Mouse (Mus musculus): ENCODE data around the gene Elovl2. TPM values are rescaled to one million over a fixed set of nuclear protein-coding genes. Genes with fewer than 3 reads are reported as not detected.
"Not testable (repeated sequence)": the region's sequence is repeated elsewhere in the genome, so short reads cannot be mapped to it uniquely, and the experiment has no call there.

Elovl2 gene
- polyA plus RNA-seq, 1 experiment, result 12.6 TPM

GRCm38 (mm10) chr13:41215669-41216068 lies 4.5 kb downstream of the Elovl2 start:
- Histone ChIP-seq H3K27ac (ENCODE audit: insufficient read depth, low read length) (no peak overlapping the region), H3K4me1 (ENCODE audit: control insufficient read depth, insufficient read depth, low read length) (no peaks in the 10 kb centered on the region; the same call in 1 of the 2 replicates), H3K4me3 (ENCODE audit: insufficient read depth, low read length) (no peak overlapping the region)
- TF ChIP-seq POLR2A (IDR thresholded peaks at IDR 0.05; ENCODE audit: extremely low read depth, insufficient read depth, low read length), result no peak
- no peak for TF ChIP-seq CTCF (IDR thresholded peaks at IDR 0.05; ENCODE audit: extremely low read depth, insufficient read depth, low read length)

- H3K4me1 ChIP-seq (ENCODE audit: control insufficient read depth, insufficient read depth, low read length), result no peaks in the 10 kb centered on the region
- TF ChIP-seq CTCF (IDR thresholded peaks at IDR 0.05; ENCODE audit: extremely low read depth, insufficient read depth, low read length), result no peak
- no peak for TF ChIP-seq POLR2A (IDR thresholded peaks at IDR 0.05; ENCODE audit: extremely low read depth, insufficient read depth, low read length)
- no peak overlapping the region for H3K27ac ChIP-seq (ENCODE audit: insufficient read depth, low read length)
- no peak overlapping the region for H3K4me3 ChIP-seq (ENCODE audit: insufficient read depth, low read length)
These were observed 7.5 kb downstream of the Elovl2 start for GRCm38 (mm10) chr13:41212558-41213322.

GRCm38 (mm10) chr13:41211276-41211675 lies 8.9 kb downstream of the Elovl2 start:
- TF ChIP-seq CTCF (IDR thresholded peaks at IDR 0.05; ENCODE audit: extremely low read depth, insufficient read depth, low read length) (no peak), POLR2A (IDR thresholded peaks at IDR 0.05; ENCODE audit: extremely low read depth, insufficient read depth, low read length) (no peak)
- Histone ChIP-seq H3K27ac (ENCODE audit: insufficient read depth, low read length) (no peak overlapping the region), H3K4me3 (ENCODE audit: insufficient read depth, low read length) (no peak overlapping the region), H3K4me1 (ENCODE audit: control insufficient read depth, insufficient read depth, low read length) (no peaks in the 10 kb centered on the region)

DNA sequence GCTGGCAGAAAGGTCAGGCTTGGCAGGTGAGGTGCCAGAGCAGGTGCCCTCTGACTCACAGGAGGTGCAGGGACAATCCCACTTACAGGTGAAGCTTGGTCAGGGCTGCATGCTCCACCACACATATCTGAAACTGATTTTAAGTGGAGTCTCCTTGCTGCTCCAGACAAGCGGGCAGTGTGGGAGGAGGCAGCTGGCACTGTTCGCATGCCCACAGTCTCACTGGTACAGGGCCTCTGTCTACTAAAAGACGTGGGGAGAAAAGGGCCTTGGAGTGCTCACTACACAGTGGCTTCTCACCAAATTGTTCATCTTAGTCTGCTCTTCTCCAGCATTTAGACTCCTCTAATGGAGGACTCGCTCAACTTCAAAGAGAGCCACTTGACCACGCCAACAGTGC lies 14.0 kb downstream of the Elovl2 start:
- H3K4me1 ChIP-seq (ENCODE audit: control insufficient read depth, insufficient read depth, low read length), result no peaks in the 10 kb centered on the region; the same call in 1 of the 2 replicates
- TF ChIP-seq CTCF (IDR thresholded peaks at IDR 0.05; ENCODE audit: extremely low read depth, insufficient read depth, low read length) (no peak), POLR2A (IDR thresholded peaks at IDR 0.05; ENCODE audit: extremely low read depth, insufficient read depth, low read length) (no peak)

GRCm38 (mm10) chr13:41205568-41205967 lies 14.6 kb downstream of the Elovl2 start:
- H3K4me3 ChIP-seq (ENCODE audit: insufficient read depth, low read length); H3K4me1 ChIP-seq (ENCODE audit: control insufficient read depth, insufficient read depth, low read length); H3K27ac ChIP-seq (ENCODE audit: insufficient read depth, low read length): not testable (repeated sequence)

More for the DNA sequence above, 14.0 kb downstream of the Elovl2 start:
- H3K4me3 ChIP-seq (ENCODE audit: insufficient read depth, low read length), result no peak overlapping the region
- H3K27ac ChIP-seq (ENCODE audit: insufficient read depth, low read length), result no peak overlapping the region

- Histone ChIP-seq H3K27ac (ENCODE audit: insufficient read depth, low read length) (no peak overlapping the region), H3K4me1 (ENCODE audit: control insufficient read depth, insufficient read depth, low read length) (no peaks in the 10 kb centered on the region; the same call in 1 of the 2 replicates), H3K4me3 (ENCODE audit: insufficient read depth, low read length) (no peak overlapping the region)
- TF ChIP-seq POLR2A (IDR thresholded peaks at IDR 0.05; ENCODE audit: extremely low read depth, insufficient read depth, low read length) (no peak), CTCF (IDR thresholded peaks at IDR 0.05; ENCODE audit: extremely low read depth, insufficient read depth, low read length) (no peak)
These were observed 16.5 kb downstream of the Elovl2 start for GRCm38 (mm10) chr13:41203691-41204090.

- no peak overlapping the region for H3K4me3 ChIP-seq (ENCODE audit: insufficient read depth, low read length)
- no peaks in the 10 kb centered on the region; the same call in 1 of the 2 replicates for H3K4me1 ChIP-seq (ENCODE audit: control insufficient read depth, insufficient read depth, low read length)
- no peak for TF ChIP-seq CTCF (IDR thresholded peaks at IDR 0.05; ENCODE audit: extremely low read depth, insufficient read depth, low read length)
- H3K27ac ChIP-seq (ENCODE audit: insufficient read depth, low read length), result no peak overlapping the region
These were observed 16.9 kb downstream of the Elovl2 start for GRCm38 (mm10) chr13:41203289-41203688.

DNA sequence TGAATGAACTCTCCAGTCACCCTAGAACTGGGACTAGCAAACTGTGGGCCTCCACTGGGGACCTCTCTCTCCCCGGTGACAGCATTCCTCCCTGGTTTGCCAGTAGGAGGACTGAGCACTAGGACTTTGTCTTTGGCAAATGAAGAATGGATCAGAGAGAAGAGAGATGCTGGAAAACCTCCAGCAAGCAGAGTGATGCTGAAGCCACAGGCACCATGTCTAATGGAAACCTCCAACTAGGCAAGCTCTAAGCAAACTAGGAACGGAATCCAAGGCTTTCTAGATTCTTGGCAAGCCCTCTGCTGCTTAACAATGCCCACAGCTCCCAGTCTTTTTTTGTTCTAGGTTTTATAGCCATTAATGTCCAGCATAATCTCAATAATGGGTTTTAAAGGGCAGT lies 19.3 kb downstream of the Elovl2 start:
- Histone ChIP-seq H3K4me3 (ENCODE audit: insufficient read depth, low read length) (no peak overlapping the region), H3K27ac (ENCODE audit: insufficient read depth, low read length) (no peak overlapping the region), H3K4me1 (ENCODE audit: control insufficient read depth, insufficient read depth, low read length) (no peaks in the 10 kb centered on the region; the same call in 1 of the 2 replicates)
- no peak for TF ChIP-seq POLR2A (IDR thresholded peaks at IDR 0.05; ENCODE audit: extremely low read depth, insufficient read depth, low read length)
- no peak for TF ChIP-seq CTCF (IDR thresholded peaks at IDR 0.05; ENCODE audit: extremely low read depth, insufficient read depth, low read length)

- Histone ChIP-seq H3K27ac (ENCODE audit: insufficient read depth, low read length) (no peak overlapping the region), H3K4me1 (ENCODE audit: control insufficient read depth, insufficient read depth, low read length) (no peaks in the 10 kb centered on the region), H3K4me3 (ENCODE audit: insufficient read depth, low read length) (no peak overlapping the region)
- TF ChIP-seq CTCF (IDR thresholded peaks at IDR 0.05; ENCODE audit: extremely low read depth, insufficient read depth, low read length), result no peak
- TF ChIP-seq POLR2A (IDR thresholded peaks at IDR 0.05; ENCODE audit: extremely low read depth, insufficient read depth, low read length), result no peak
These were observed 24.4 kb downstream of the Elovl2 start for GRCm38 (mm10) chr13:41195640-41196333.

DNA sequence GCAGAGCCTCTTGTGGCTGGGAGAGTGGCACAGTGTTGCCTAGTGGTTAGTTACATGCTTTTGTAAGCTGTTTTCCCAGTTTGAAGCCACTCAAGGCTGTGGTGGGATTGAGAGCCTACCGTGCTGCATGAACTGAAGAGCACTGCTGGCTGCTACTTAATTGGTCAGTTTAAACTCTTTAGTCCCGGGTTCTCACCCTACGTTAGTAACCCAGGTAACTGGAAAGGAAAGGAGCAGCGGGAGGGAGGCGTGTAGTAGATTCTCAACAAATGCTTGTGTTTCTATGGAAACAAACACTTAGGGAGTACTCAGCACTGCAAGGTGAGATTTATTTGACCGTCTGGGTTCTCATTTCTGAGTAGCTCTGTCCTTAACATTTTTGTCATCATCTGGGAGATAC lies 32.3 kb downstream of the Elovl2 start:
- H3K4me3 ChIP-seq (ENCODE audit: insufficient read depth, low read length), result no peak overlapping the region
- H3K27ac ChIP-seq (ENCODE audit: insufficient read depth, low read length), result no peak overlapping the region
- TF ChIP-seq CTCF (IDR thresholded peaks at IDR 0.05; ENCODE audit: extremely low read depth, insufficient read depth, low read length) (no peak), POLR2A (IDR thresholded peaks at IDR 0.05; ENCODE audit: extremely low read depth, insufficient read depth, low read length) (no peak)
- H3K4me1 ChIP-seq (ENCODE audit: control insufficient read depth, insufficient read depth, low read length), result peaks cover 2% of the 10 kb centered on the region; the same call in 1 of the 2 replicates

All from cortical plate, adult 2 months (tissue).